Mouse (Mus musculus): Measurements from ENCODE around the gene Rraga.

Rraga gene

DNA sequence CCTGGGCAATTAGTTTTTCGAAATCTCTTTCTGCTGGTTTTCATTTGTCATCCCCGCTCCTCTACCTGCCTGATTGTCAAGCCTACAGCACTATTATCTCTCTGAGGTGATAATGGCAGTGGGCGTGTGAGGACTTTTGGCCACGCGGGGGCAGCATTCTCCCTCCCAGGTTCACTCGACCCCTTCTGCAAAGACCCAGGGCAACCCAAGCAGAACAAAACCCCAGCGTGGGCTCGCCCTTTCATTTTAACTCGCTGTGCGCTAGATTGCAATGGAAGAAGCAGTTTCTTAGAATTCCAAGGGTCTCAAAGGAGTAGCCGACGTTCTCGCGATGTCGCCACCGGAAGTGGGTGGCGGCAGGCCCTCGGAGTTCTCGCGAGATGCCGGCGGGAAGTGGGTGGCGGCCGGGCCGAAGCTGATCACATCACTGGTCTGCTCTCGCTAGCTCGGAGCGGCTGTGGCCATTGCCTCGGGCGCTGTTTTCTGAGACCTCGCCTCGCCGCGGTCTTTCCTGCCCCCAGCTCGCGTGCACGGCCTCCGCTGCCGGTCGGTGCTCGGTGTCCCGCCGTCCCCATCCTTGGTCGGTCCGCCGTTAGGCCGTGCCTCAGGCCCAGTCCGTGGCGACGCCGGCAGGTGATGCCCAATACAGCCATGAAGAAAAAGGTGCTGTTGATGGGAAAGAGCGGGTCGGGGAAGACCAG lies at the start of gene Rraga:
Gene Rraga, plus strand, starts transcription at position 386 of the 701 bp plus-strand sequence.
- ChIA-PET POLR2A (interaction anchor here in 3 of 4 experiments (0.6 to 7.6 kb wide), 72 partner anchors 8 to 1370 kb away, joined by 3 to 68 read pairs (median 4); partner anchors contain the start of genes Haus6 (in 3 of the 3), Rps6 (in 2 of the 3), Dennd4c (in 1 of the 3) and Plin2 (in 1 of the 3)), CTCF (interaction anchor here in 3 of 4 experiments (0.6 to 2.0 kb wide), 12 partner anchors 8 to 313 kb away, joined by 3 to 9 read pairs (median 3); partner anchors contain the start of gene Plin2 (in 1 of the 3))

DNA sequence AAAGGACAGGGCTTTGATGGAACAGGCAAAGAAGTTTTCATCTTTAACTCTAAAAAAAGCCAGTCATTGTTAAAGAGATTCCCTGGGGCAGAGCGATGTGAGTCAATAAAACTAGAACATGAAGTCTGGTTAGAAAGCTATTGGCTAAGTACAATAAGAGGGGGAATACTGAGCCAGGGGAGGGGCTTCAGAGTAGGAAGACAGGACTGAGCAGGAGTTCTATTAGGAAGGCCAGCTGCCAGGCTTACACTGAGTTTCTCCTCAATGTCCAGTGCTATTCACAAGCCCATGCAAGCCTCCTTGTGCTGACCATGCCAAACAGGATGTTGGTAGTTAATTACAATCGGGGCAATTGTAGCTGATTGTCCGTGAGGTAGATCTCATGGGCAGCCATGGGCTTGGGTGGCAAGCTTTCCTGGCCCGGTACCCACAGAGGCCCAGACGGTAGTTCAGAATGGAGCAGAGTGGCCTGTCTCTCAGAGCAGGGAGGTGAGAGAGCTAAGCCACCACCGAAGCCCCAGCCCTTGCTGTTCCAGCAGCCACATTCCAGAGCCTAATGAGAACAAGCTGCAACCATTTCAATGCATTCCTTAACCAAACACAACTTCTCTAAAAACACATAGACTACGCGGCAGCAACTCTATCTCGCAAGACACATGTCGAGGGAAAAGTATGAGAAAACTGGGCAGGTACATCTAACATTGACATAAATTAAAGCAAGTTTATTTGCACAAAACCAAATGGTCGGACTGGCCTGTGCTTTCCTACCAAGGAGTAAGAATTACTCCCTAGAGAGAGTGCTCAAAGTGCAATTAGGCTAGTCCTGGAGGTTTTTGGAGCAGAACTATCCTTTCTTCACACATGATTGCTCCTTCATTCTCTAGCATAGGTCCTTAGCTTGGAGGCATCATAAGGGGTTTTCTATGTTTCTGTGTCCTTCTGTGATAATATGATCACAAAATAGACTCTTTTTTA lies 48.0 kb upstream of the Rraga start:
- CTCF ChIA-PET, result interaction anchor here in 1 of 4 experiments (0.9 kb wide), 1 partner anchor 18 kb away, joined by 3 read pairs; no protein-coding TSS in a partner anchor
- POLR2A ChIA-PET, result interaction anchor here in 1 of 4 experiments (1.2 kb wide), 1 partner anchor 19 kb away, joined by 3 read pairs; no protein-coding TSS in a partner anchor

DNA sequence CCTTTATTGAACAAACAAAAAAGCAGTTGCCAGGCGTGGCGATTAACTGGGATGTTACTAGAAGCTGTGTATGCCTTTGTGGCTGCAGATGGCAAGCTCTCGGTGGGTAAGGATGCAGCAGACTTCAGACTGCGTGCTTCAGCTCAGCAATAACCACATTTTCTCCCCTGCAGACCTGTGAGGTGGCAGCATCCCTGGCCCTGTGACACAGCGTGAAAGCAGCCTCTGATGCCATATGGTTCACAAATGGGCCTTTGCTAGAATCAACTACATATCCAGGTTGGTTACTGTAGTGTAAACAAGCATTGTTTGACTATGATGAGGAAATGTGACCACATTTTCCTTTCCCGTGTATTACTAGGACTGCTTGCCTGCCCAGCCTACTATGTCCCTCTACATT lies 46.3 kb upstream of the Rraga start:
- POLR2A ChIA-PET, result no interaction called here
- CTCF ChIA-PET, result interaction anchor here in 1 of 4 experiments (1.8 kb wide), 1 partner anchor 16 kb away, joined by 4 read pairs; no protein-coding TSS in a partner anchor

DNA sequence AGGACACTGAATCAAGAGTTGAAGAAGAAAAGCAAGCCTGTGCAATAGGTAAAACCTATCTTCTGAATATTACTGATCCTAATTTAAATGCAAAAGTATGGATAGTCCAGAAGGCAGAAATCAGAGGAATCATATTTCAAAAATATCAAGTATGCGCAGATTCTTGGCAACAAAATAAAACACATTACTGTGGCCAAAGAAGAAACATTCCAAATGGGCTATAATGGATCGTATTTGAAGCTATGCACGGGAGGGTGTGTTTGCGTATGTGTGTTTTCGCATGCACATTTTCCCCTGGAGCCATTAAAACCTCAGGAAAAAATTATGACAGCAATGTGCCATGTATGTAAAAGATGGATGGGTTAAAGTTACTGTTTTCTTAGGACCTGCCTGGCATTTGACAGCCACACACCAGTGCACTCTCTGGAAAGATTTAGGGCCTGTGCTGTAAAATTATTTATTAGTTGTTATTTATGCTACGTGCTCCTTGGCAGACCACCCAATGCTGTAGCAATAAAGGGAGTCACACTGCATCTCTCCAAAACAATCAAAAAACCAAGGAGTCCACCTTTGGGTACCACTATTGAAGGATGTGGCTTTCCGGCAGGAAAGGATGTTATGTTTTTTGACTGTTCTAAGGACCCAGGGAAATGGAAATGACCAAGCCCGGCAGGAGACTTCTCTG lies 41.9 kb upstream of the Rraga start:
- POLR2A ChIA-PET, result no interaction called here
- CTCF ChIA-PET, result no interaction called here

DNA sequence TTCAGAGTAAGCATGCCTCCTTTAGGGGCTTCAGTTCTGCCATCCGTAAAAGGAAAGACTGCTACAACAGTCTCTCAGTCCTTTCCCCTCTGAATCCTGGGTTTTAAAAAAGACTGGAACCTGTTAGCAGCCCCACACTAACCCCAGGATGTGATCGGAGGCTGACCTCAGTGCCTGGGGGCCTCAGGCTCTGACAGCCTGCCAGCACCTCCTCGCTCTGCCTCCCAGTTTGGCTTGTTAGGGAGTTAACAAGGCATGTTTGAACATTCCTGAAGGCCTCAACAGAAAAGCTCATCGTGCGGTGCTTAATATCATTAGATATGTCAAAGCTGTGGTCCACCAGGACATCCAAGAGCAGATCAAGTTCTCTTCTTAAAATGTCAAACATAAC lies 41.4 kb upstream of the Rraga start:
- POLR2A ChIA-PET, result no interaction called here
- CTCF ChIA-PET, result interaction anchor here in 1 of 4 experiments (0.9 kb wide), 1 partner anchor 11 kb away, joined by 4 read pairs; no protein-coding TSS in a partner anchor

DNA sequence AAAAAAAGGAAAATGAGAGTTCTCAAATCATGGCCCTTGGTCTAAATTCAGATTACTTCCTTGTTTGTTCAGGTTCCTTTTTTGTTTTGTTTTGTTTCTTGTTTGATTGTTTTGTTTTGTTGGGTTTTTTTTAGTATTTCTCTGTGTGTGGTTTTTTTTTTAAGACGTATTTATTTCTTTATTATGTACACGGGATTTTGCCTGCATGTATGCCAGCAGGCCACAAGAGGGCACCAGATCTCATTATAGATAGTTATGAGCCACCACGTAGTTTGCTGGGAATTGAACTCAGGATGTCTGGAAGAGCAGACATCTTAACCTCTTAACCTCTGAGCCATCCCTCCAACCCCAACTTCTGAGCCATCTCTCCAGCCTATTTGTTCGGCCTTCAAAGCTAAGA lies 37.5 kb upstream of the Rraga start:
- ChIA-PET POLR2A (no interaction called here), CTCF (no interaction called here)

- CTCF ChIA-PET, result interaction anchor here in 2 of 4 experiments (0.6 to 1.6 kb wide), 9 partner anchors 16 to 708 kb away, joined by 3 to 10 read pairs (median 3); no protein-coding TSS in a partner anchor
- POLR2A ChIA-PET, result interaction anchor here (0.5 to 1.7 kb wide), 19 partner anchors 8 to 1345 kb away, joined by 3 to 11 read pairs (median 4); partner anchors contain the start of genes Haus6 (in 2 of the 4), Rraga (in 2 of the 4) and Plin2 (in 1 of the 4)
Measured at GRCm38 (mm10) chr4:86538936-86539335, 36.5 kb upstream of the Rraga start.

- ChIA-PET CTCF (interaction anchor here in 1 of 4 experiments (0.8 kb wide), 1 partner anchor 13 kb away, joined by 3 read pairs; no protein-coding TSS in a partner anchor), POLR2A (no interaction called here)
Measured at GRCm38 (mm10) chr4:86541573-86541972, 33.9 kb upstream of the Rraga start.

GRCm38 (mm10) chr4:86543999-86544398 lies 31.5 kb upstream of the Rraga start:
- CTCF ChIA-PET, result interaction anchor here in 3 of 4 experiments (0.6 to 1.1 kb wide), 5 partner anchors 11 to 476 kb away, joined by 3 to 4 read pairs (median 3); no protein-coding TSS in a partner anchor
- POLR2A ChIA-PET, result interaction anchor here in 3 of 4 experiments (0.6 to 1.4 kb wide), 6 partner anchors 10 to 74 kb away, joined by 3 to 6 read pairs (median 4); partner anchors contain the start of gene Rraga (in 1 of the 3)

DNA sequence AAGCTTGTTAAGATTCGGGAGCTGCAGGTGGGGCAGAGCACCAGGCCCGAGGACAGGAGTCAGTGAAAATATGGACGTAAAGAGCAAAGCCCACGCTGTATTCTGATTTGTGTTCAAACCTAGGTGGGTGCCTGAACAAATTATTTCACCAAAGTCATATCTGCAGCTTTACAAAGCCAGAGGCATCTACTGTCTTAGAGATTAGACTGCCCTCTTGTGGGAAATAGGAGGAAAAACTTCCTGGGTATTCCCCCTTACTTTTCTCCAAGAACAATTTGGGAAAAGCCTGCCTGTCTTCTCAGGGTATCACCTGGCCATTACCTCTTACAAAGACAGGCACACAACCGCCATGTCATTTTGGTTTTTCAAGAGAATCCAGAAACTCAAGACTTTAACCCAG lies 29.9 kb upstream of the Rraga start:
- CTCF ChIA-PET, result interaction anchor here (0.5 to 2.2 kb wide), 33 partner anchors 9 to 1383 kb away, joined by 3 to 22 read pairs (median 3); partner anchors contain the start of genes Haus6 (in 1 of the 4) and Rraga (in 1 of the 4)

GRCm38 (mm10) chr4:86548332-86548731 lies 27.1 kb upstream of the Rraga start:
- POLR2A ChIA-PET, result interaction anchor here in 2 of 4 experiments (0.6 to 1.1 kb wide), 3 partner anchors 14 to 907 kb away, joined by 3 to 7 read pairs (median 3); no protein-coding TSS in a partner anchor
- CTCF ChIA-PET, result interaction anchor here in 1 of 4 experiments (0.6 kb wide), 1 partner anchor 11 kb away, joined by 3 read pairs; no protein-coding TSS in a partner anchor

More for the DNA sequence above, 29.9 kb upstream of the Rraga start:
- POLR2A ChIA-PET, result interaction anchor here in 3 of 4 experiments (0.7 to 2.1 kb wide), 7 partner anchors 9 to 142 kb away, joined by 3 to 7 read pairs (median 3); partner anchors contain the start of genes Rraga (in 3 of the 3) and Haus6 (in 1 of the 3)

DNA sequence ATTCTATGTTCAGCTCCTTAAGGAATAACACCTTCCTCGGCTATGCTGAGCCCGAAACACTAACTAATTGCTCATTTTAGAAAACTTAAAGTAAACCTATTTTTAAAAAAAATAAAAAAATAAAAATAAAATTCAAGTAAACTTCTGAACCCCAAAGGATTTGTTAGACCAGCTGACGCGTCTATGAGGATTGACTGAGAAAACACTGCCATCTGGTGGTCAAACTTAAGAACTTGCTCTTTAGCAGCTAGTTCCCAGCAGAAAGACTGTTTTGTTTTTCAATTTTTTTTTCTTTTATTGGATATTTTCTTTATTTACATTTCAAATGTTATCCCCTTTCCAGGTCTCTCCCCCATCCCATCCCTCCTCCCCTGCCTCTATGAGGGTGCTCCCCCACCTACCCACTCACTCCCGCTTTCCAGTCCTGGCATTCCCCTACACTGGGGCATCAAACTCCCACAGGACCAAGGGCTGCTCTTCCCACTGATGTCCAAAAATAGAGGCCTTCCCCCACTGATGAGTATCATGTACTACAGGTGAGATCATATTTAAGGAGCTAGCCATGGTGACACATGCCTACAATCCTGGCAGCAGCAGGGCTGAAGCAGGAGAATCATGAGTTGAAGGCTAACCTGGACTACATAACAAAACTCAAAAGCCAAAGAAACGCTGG lies 20.3 kb upstream of the Rraga start:
- ChIA-PET POLR2A (interaction anchor here (0.5 to 1.9 kb wide), 11 partner anchors 8 to 753 kb away, joined by 3 to 12 read pairs (median 3); partner anchors contain the start of gene Rraga (in 3 of the 4)), CTCF (interaction anchor here (0.5 to 2.0 kb wide), 26 partner anchors 8 to 1392 kb away, joined by 3 to 22 read pairs (median 4); no protein-coding TSS in a partner anchor)

GRCm38 (mm10) chr4:86557371-86557770 lies 18.1 kb upstream of the Rraga start:
- POLR2A ChIA-PET, result interaction anchor here in 2 of 4 experiments (0.9 to 1.0 kb wide), 2 partner anchors 18 to 31 kb away, joined by 3 to 8 read pairs; partner anchors contain the start of gene Rraga (in 1 of the 2)
- CTCF ChIA-PET, result interaction anchor here in 2 of 4 experiments (1.0 to 1.3 kb wide), 2 partner anchors 11 to 12 kb away, joined by 3 to 8 read pairs; no protein-coding TSS in a partner anchor

GRCm38 (mm10) chr4:86558228-86558627 lies 17.2 kb upstream of the Rraga start, which contains the start of gene Saxo1:
Gene Saxo1 (minus strand): TSS chr4:86558328.
- ChIA-PET POLR2A (interaction anchor here in 2 of 4 experiments (0.7 to 1.9 kb wide), 2 partner anchors 17 to 132 kb away, joined by 3 to 14 read pairs; partner anchors contain the start of gene Rraga (in 1 of the 2)), CTCF (interaction anchor here in 1 of 4 experiments (1.3 kb wide), 1 partner anchor 12 kb away, joined by 8 read pairs; no protein-coding TSS in a partner anchor)

DNA sequence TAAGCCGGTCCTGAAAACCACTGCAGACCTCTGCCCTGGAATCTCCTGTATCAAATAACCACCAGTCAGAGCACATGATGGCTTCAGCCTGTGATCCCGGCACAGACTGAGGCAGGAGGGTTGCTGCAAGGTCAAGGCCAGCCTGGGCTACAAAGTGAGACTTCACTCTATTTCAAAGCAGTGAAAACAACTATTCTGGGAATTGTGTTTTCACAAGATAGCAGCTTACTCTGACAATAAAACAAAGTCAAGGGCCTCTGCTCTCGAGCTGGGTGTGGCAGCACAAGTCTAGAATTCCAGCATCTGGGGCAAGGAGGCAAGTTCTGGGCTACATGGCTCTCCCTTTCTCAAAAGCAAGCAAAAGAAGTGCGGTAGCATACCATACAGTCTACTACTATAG lies 16.5 kb upstream of the Rraga start:
- ChIA-PET POLR2A (interaction anchor here in 2 of 4 experiments (0.9 to 2.1 kb wide), 3 partner anchors 9 to 16 kb away, joined by 3 to 14 read pairs (median 11); partner anchors contain the start of gene Rraga (in 2 of the 2)), CTCF (interaction anchor here in 1 of 4 experiments (0.6 kb wide), 1 partner anchor 164 kb away, joined by 3 read pairs; no protein-coding TSS in a partner anchor)

DNA sequence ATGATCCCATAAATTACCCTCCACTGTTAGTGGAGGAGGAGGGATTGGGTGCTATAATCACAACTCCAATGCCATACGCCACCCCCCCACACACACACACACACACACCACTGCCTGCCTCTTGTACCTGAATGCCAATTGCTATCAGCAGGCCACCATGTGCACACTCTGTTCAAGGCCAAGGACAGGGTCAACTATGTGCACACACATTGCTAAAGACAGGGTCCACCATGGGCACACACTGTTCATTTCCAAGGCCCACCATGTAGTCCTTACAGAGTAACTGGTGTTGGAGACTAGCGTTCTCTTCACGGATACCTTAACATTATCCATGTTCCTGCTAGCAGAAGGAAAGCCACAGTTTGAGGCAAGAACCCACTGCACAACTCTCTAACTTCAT lies 14.4 kb upstream of the Rraga start:
- POLR2A ChIA-PET, result interaction anchor here in 1 of 4 experiments (2.7 kb wide), 1 partner anchor 15 kb away, joined by 10 read pairs; the partner anchor contains the start of gene Rraga
- CTCF ChIA-PET, result interaction anchor here in 2 of 4 experiments (0.6 to 1.6 kb wide), 3 partner anchors 16 to 475 kb away, joined by 3 to 9 read pairs (median 4); no protein-coding TSS in a partner anchor
